Mouse (Mus musculus) CH12.LX (cell line): ENCODE measurements around the gene Arhgap45. TPM values are rescaled to one million over a fixed set of nuclear protein-coding genes. Genes with fewer than 3 reads are reported as not detected.

Experiments
- DNase-seq: peaks from one replicate; pipeline ENCODE4 v3.0.0-alpha.2; 2013; ENCODE audit errors: extremely low read depth
- H3K27ac ChIP-seq: 2 replicates; pipeline ENCODE4 v1.5.1; 2012; ENCODE audit warnings: low read depth, mild to moderate bottlenecking, control low read depth, moderate library complexity; ENCODE audit not compliant: insufficient read depth
- H3K27me3 ChIP-seq: replicated peaks from 2 replicates; pipeline ENCODE3; 2012; ENCODE audit warnings: inconsistent platforms
- H3K36me3 ChIP-seq, 2 experiments: replicated peaks in 1 of 2; 2 replicates each; pipeline versions ENCODE3 to v1.6.1; 2012; ENCODE audit warnings: inconsistent platforms in 1 of 2, low read length in 1 of 2, mild to moderate bottlenecking in 1 of 2, mixed read lengths in 1 of 2, moderate library complexity in 1 of 2; ENCODE audit not compliant: control insufficient read depth in 1 of 2, insufficient read depth in 1 of 2
- H3K4me1 ChIP-seq, 2 experiments: 2 replicates each; pipeline ENCODE4 v1.6.1; 2012; ENCODE audit warnings: inconsistent platforms in 1 of 2, moderate library complexity in 1 of 2; ENCODE audit not compliant: insufficient read depth in 2 of 2, control insufficient read depth in 1 of 2
- H3K4me2 ChIP-seq: 2 replicates; pipeline ENCODE4 v1.6.1; 2012; ENCODE audit warnings: low read depth, mild to moderate bottlenecking, control low read depth; ENCODE audit not compliant: poor library complexity, insufficient read depth, severe bottlenecking
- H3K4me3 ChIP-seq, 3 experiments: fragments of 150-350 bp in 1 of 3; sonication (generic) in 1 of 3; replicated peaks in 1 of 3; 2 replicates each; pipeline versions ENCODE3 to v1.5.1; 2011 to 2012; ENCODE audit warnings: low read depth in 2 of 3, low read length in 2 of 3, mild to moderate bottlenecking in 2 of 3, moderate library complexity in 2 of 3, control low read depth in 1 of 3, improper control_type of control experiment in 1 of 3, inconsistent platforms in 1 of 3, mixed read lengths in 1 of 3; ENCODE audit not compliant: poor library complexity in 1 of 3
- H3K79me2 ChIP-seq: replicated peaks from 2 replicates; pipeline ENCODE4 v1.6.1; 2012; ENCODE audit warnings: mild to moderate bottlenecking, moderate library complexity; ENCODE audit not compliant: control insufficient read depth, poor library complexity, insufficient read depth, severe bottlenecking; ENCODE audit errors: extremely low read depth
- H3K9ac ChIP-seq: 2 replicates; pipeline ENCODE4 v1.6.1; 2012; ENCODE audit warnings: low read depth, mild to moderate bottlenecking, control low read depth, moderate library complexity; ENCODE audit not compliant: insufficient read depth
- H3K9me3 ChIP-seq: replicated peaks from 2 replicates; pipeline ENCODE3; 2012; ENCODE audit warnings: low read length, inconsistent platforms, mixed read lengths
- CHD1 ChIP-seq: IDR thresholded peaks from 2 replicates; pipeline ENCODE4 v1.6.1; 2012; ENCODE audit warnings: low read depth, low read length, improper control_type of control experiment, inconsistent platforms
- CHD2 ChIP-seq: IDR thresholded peaks from 2 replicates; pipeline ENCODE4 v1.6.1; 2011; ENCODE audit warnings: low read length, improper control_type of control experiment
- EP300 ChIP-seq: IDR thresholded peaks from 2 replicates; pipeline ENCODE4 v1.6.1; 2011; ENCODE audit warnings: low read length, improper control_type of control experiment
- GABPA ChIP-seq: IDR thresholded peaks from 2 replicates; pipeline ENCODE4 v1.6.1; 2012; ENCODE audit warnings: low read depth, low read length, improper control_type of control experiment, inconsistent platforms; ENCODE audit not compliant: insufficient replicate concordance
- JUN ChIP-seq: IDR thresholded peaks from 2 replicates; pipeline ENCODE4 v1.6.1; 2011; ENCODE audit warnings: low read depth, mild to moderate bottlenecking, low read length, improper control_type of control experiment, moderate library complexity; ENCODE audit not compliant: insufficient read depth
- KAT2A ChIP-seq: IDR thresholded peaks from 2 replicates; pipeline ENCODE4 v1.6.1; 2012; ENCODE audit warnings: low read length, improper control_type of control experiment, inconsistent platforms; ENCODE audit not compliant: insufficient replicate concordance
- MAFK ChIP-seq: IDR thresholded peaks from 2 replicates; pipeline ENCODE4 v1.6.1; 2011; ENCODE audit warnings: low read length, improper control_type of control experiment; ENCODE audit not compliant: insufficient replicate concordance
- MAZ ChIP-seq: IDR thresholded peaks from 2 replicates; pipeline ENCODE4 v1.6.1; 2012; ENCODE audit warnings: low read depth, mild to moderate bottlenecking, inconsistent platforms, low read length, improper control_type of control experiment, moderate library complexity
- RCOR1 ChIP-seq: conservative IDR thresholded peaks from 2 replicates; pipeline ENCODE4 v1.6.1; 2012; ENCODE audit warnings: low read depth, mild to moderate bottlenecking, inconsistent platforms, low read length, improper control_type of control experiment
- SIN3A ChIP-seq: IDR thresholded peaks from 2 replicates; pipeline ENCODE4 v1.6.1; 2012; ENCODE audit warnings: low read length, improper control_type of control experiment, inconsistent platforms
- USF2 ChIP-seq: conservative IDR thresholded peaks from 2 replicates; pipeline ENCODE4 v1.6.1; 2011; ENCODE audit warnings: low read depth, low read length, improper control_type of control experiment
- ZMIZ1 ChIP-seq: IDR thresholded peaks from 2 replicates; pipeline ENCODE4 v1.6.1; 2012; ENCODE audit warnings: low read depth, mild to moderate bottlenecking, inconsistent platforms, low read length, improper control_type of control experiment
- dilution Hi-C: fragments of 300-500 bp; cut with MboI; formaldehyde crosslinking; loops from 2 replicates; pipeline ENCODE4 v1.14.3; 2020; ENCODE audit warnings: low sequenced_read_pairs; ENCODE audit not compliant: extremely low pct_unique_long_range_greater_than_20kb, extremely low pct_ligation_motif_present
- in situ Hi-C: fragments of 300-500 bp; cut with MboI; formaldehyde crosslinking; loops from 3 replicates; pipeline ENCODE4 v1.14.3; 2019; ENCODE audit warnings: low sequenced_read_pairs, low pct_ligation_motif_present, low pct_unique_long_range_greater_than_20kb, mixed read lengths
- polyA plus RNA-seq: library from polyadenylated mRNA; unstranded; fragments of >175 nt; gene quantifications from 2 replicates; pipeline ENCODE4 v1.2.1, GENCODE M21; 2012; ENCODE audit warnings: low read depth; ENCODE audit not compliant: insufficient read length
- total RNA-seq, 2 experiments: library from RNA; depleted of rRNA; stranded (reverse); fragments of 300-350 nt in 1 of 2; fragments of >200 nt in 1 of 2; gene quantifications; 2 replicates each; pipeline ENCODE4 v1.2.3; 2012 to 2014

Arhgap45 gene
- total and polyA plus RNA-seq, 3 experiments = 10.3 to 25.9 (median 20.2) TPM

- dilution Hi-C loops (no loop called here), in situ Hi-C loops (no loop called here)
- Histone ChIP-seq H3K9ac (no peak overlapping the region), H3K36me3 (peaks cover 59 to 67% of the 10 kb centered on the region in 2 experiments), H3K4me2 (no peak overlapping the region), H3K27me3 (no peaks in the 10 kb centered on the region), H3K27ac (no peak overlapping the region), H3K4me1 (peaks cover 9 to 30% of the 10 kb centered on the region in 2 experiments), H3K79me2 (peaks cover 15% of the 10 kb centered on the region), H3K4me3 (no peak overlapping the region), H3K9me3 (no peaks in the 10 kb centered on the region)
- no peak for DNase-seq
- TF ChIP-seq ZMIZ1 (0 out of 2 replicates have a peak, but pooled peaks have one; percentile 5), GABPA (no peak), CHD1 (no peak), EP300 (no peak), MAFK (no peak)
Observed at GRCm38 (mm10) chr10:80056506-80056905, 40.1 kb downstream of the Arhgap45 start.

GRCm38 (mm10) chr10:80056976-80057682 is 40.7 kb downstream of the Arhgap45 start:
- Histone ChIP-seq H3K9me3 (no peaks in the 10 kb centered on the region), H3K9ac (no peak overlapping the region), H3K36me3 (peaks cover 64 to 74% of the 10 kb centered on the region in 2 experiments), H3K27me3 (no peaks in the 10 kb centered on the region), H3K4me3 (no peak overlapping the region), H3K4me2 (no peak overlapping the region), H3K79me2 (peaks cover 15% of the 10 kb centered on the region), H3K27ac (no peak overlapping the region)
- dilution Hi-C loops = no loop called here
- in situ Hi-C loops = no loop called here
- DNase-seq = no peak
- TF ChIP-seq MAZ (no peak), CHD2 (no peak), KAT2A (no peak), RCOR1 (no peak), JUN (no peak), GABPA (no peak), SIN3A (no peak), MAFK (no peak), USF2 (no peak)
- TF ChIP-seq, all 38 proteins: peak for 0
- H3K4me1 ChIP-seq = peaks cover 7 to 24% of the 10 kb centered on the region in 2 experiments
